ENCODE assay signal across 9 mouse cellular contexts in genomic region chr2:39006149-39006730, GRCm38 (mm10). TPM values are rescaled to one million over a fixed set of nuclear protein-coding genes. Genes with fewer than 3 reads are reported as not detected.
DNase-seq lines count a peak whose midpoint lies in the region; ATAC-seq and TF ChIP-seq lines count a peak whose summit lies in the region.
"Had no signal": no experiment of that assay in that cellular context is flagged by ENCODE, and none has a peak within 500 bp of the region (broad histone marks: within the 10 kb centered on the region; RNA-seq: fewer than 3 reads in every experiment).

No protein-coding gene starts in this region.

- no peak overlapping the region for H3K27ac ChIP-seq in heart, postnatal 0 days (ENCODE audit: low read depth)
- H3K27ac ChIP-seq in bone marrow macrophage, adult 2 months (ENCODE audit: insufficient read depth, low read depth, low read length), result no peak overlapping the region
- no peak overlapping the region for H3K27ac ChIP-seq in hindbrain, embryonic 13.5 days
- no peak overlapping the region for H3K27ac ChIP-seq in midbrain, embryonic 13.5 days

- no peak for TF ChIP-seq CTCF in heart, postnatal 0 days (IDR thresholded peaks at IDR 0.05; ENCODE audit: low read depth)
- TF ChIP-seq CTCF in bone marrow macrophage, adult 2 months (IDR thresholded peaks at IDR 0.05; ENCODE audit: low read depth, low read length), result no peak
- TF ChIP-seq CTCF in lung, adult 2 months (IDR thresholded peaks at IDR 0.05; ENCODE audit: insufficient read depth, low read length), result no peak

- TF ChIP-seq EP300 in heart, postnatal 0 days (IDR thresholded peaks at IDR 0.05; ENCODE audit: low read depth), result no peak

- no peak for TF ChIP-seq POLR2A in bone marrow macrophage, adult 2 months (IDR thresholded peaks at IDR 0.05; ENCODE audit: borderline replicate concordance, low read depth, low read length)
- TF ChIP-seq POLR2A in lung, adult 2 months (IDR thresholded peaks at IDR 0.05; ENCODE audit: borderline replicate concordance, extremely low read depth, low read depth, low read length), result no peak

- H3K9ac ChIP-seq in heart, postnatal 0 days (replicated peaks; ENCODE audit: low read depth, low read length), result no peak overlapping the region
- H3K9ac ChIP-seq in hindbrain, embryonic 13.5 days, result peak overlapping the region; percentile 74; the same call in 1 of the 2 replicates
- H3K9ac ChIP-seq in midbrain, embryonic 13.5 days (replicated peaks), result no peak overlapping the region

- peaks cover 21% of the 10 kb centered on the region; the same call in 1 of the 2 replicates for H3K4me1 ChIP-seq in heart, postnatal 0 days (ENCODE audit: control insufficient read depth, insufficient read depth)
- H3K4me1 ChIP-seq in bone marrow macrophage, adult 2 months (ENCODE audit: control insufficient read depth, insufficient read depth, low read length), result peaks cover 29% of the 10 kb centered on the region
- H3K4me1 ChIP-seq in hindbrain, embryonic 13.5 days (replicated peaks), result peaks cover 66% of the 10 kb centered on the region
- H3K4me1 ChIP-seq in midbrain, embryonic 13.5 days (replicated peaks), result peaks cover 66% of the 10 kb centered on the region
- peaks cover 22% of the 10 kb centered on the region for H3K4me1 ChIP-seq in lung, adult 2 months (ENCODE audit: control insufficient read depth, insufficient read depth, low read length)

- no peak overlapping the region for H3K4me3 ChIP-seq in heart, postnatal 0 days (ENCODE audit: low read depth, low read length)
- peak overlapping the region; percentile 95 for H3K4me3 ChIP-seq in bone marrow macrophage, adult 2 months (ENCODE audit: insufficient read depth, low read length)
- peak overlapping the region; percentile 61 for H3K4me3 ChIP-seq in hindbrain, embryonic 13.5 days
- H3K4me3 ChIP-seq in midbrain, embryonic 13.5 days (replicated peaks), result peak overlapping the region; percentile 80
- no peak overlapping the region for H3K4me3 ChIP-seq in lung, adult 2 months (replicated peaks; ENCODE audit: extremely low read depth, low read depth, low read length)

- peaks cover 26% of the 10 kb centered on the region for H3K36me3 ChIP-seq in heart, postnatal 0 days (replicated peaks; ENCODE audit: control insufficient read depth, insufficient read depth, low read length)
- H3K36me3 ChIP-seq in hindbrain, embryonic 13.5 days, result peaks cover 27% of the 10 kb centered on the region
- H3K36me3 ChIP-seq in midbrain, embryonic 13.5 days, result peaks cover 26% of the 10 kb centered on the region

- H3K4me2 ChIP-seq in heart, postnatal 0 days (ENCODE audit: low read depth, low read length), result peak overlapping the region; percentile 69
- peak overlapping the region; percentile 95 for H3K4me2 ChIP-seq in hindbrain, embryonic 13.5 days
- H3K4me2 ChIP-seq in midbrain, embryonic 13.5 days (replicated peaks), result peak overlapping the region; percentile 98

- H3K27me3 ChIP-seq in heart, postnatal 0 days (ENCODE audit: control insufficient read depth, insufficient read depth, low read length), result no peaks in the 10 kb centered on the region
- no peaks in the 10 kb centered on the region for H3K27me3 ChIP-seq in hindbrain, embryonic 13.5 days
- no peaks in the 10 kb centered on the region for H3K27me3 ChIP-seq in midbrain, embryonic 13.5 days

- no peak for DNase-seq in heart, postnatal 0 days (ENCODE audit: low spot score)
- no peak for DNase-seq in heart, adult 8-10 months (ENCODE audit: low spot score)
- no peak for DNase-seq in embryo, embryonic 10.5 days (ENCODE audit: low spot score)
- no peak for DNase-seq in gastrocnemius, postnatal 25 days
- DNase-seq in lung, adult 2 months, result no peak
- DNase-seq: gastrocnemius, postnatal 14 days had no signal

- no peak for ATAC-seq in heart, postnatal 0 days (ENCODE audit: insufficient read depth, low read depth)
- no peak for ATAC-seq in hindbrain, embryonic 13.5 days (ENCODE audit: low FRiP score)
- ATAC-seq in midbrain, embryonic 13.5 days, result no peak

- 85% methylated on average over 14 of the region's 14 CpGs for whole genome bisulfite sequencing in heart, postnatal 0 days
- 91% methylated on average over 14 of the region's 14 CpGs for WGBS in hindbrain, embryonic 13.5 days
- WGBS in midbrain, embryonic 13.5 days, result 93% methylated on average over 14 of the region's 14 CpGs
- 84% methylated on average over 14 of the region's 14 CpGs for WGBS in lung, adult 2 months

- no peaks in the 10 kb centered on the region for H3K9me3 ChIP-seq in heart, postnatal 0 days (replicated peaks; ENCODE audit: control insufficient read depth, low read length)
- no peaks in the 10 kb centered on the region for H3K9me3 ChIP-seq in hindbrain, embryonic 13.5 days
- H3K9me3 ChIP-seq in midbrain, embryonic 13.5 days, result no peaks in the 10 kb centered on the region

RNA-seq across cellular contexts. Expression of gene Rpl35, which starts 0.8 kb away (rescaled TPM):
- 54.2 and 56.4 TPM in 2 replicates for total RNA-seq in heart, postnatal 0 days (2014; rRNA removed; ENCODE audit: low replicate concordance)
- polyA plus RNA-seq in heart, postnatal 0 days (2015; fragmentation: Nextera tagmentation; extraction: Ambion mirVana), result 539 and 573 TPM in 2 replicates
- 100 to 1,000 TPM; 299 to 346 (median 322) TPM for total RNA-seq in heart, adult 8-10 months (2022)
- 194 and 204 TPM in 2 replicates for polyA plus RNA-seq in bone marrow macrophage, adult 2 months (2012; ENCODE audit: insufficient read depth, insufficient read length, missing spikeins)
- 721 and 760 TPM in 2 replicates for polyA plus RNA-seq in hindbrain, embryonic 13.5 days (2015; fragmentation: Nextera tagmentation; extraction: Ambion mirVana)
- polyA plus RNA-seq in midbrain, embryonic 13.5 days (2015; fragmentation: Nextera tagmentation; extraction: Ambion mirVana), result 740 and 763 TPM in 2 replicates
- 100 to 1,000 TPM; 239 to 257 TPM for total RNA-seq in gastrocnemius, postnatal 25 days (2021)
- 121 and 126 TPM in 2 replicates for polyA plus RNA-seq in lung, adult 2 months (2012; rRNA removed)

RNA-seq across cellular contexts. Expression of gene Arpc5l, which starts 1.1 kb away (rescaled TPM):
- 13.4 and 36.2 TPM in 2 replicates for total RNA-seq in heart, postnatal 0 days (2014; rRNA removed; ENCODE audit: low replicate concordance)
- polyA plus RNA-seq in heart, postnatal 0 days (2015; fragmentation: Nextera tagmentation; extraction: Ambion mirVana), result 83.0 and 87.2 TPM in 2 replicates
- total RNA-seq in heart, adult 8-10 months (2022), result 100 to 1,000 TPM in 3 of 4 experiments, 10 to 100 TPM in 1; 90.3 to 125 (median 106) TPM
- 39.2 and 46.2 TPM in 2 replicates for polyA plus RNA-seq in bone marrow macrophage, adult 2 months (2012; ENCODE audit: insufficient read depth, insufficient read length, missing spikeins)
- polyA plus RNA-seq in hindbrain, embryonic 13.5 days (2015; fragmentation: Nextera tagmentation; extraction: Ambion mirVana), result 135 TPM in 2 replicates
- 122 and 132 TPM in 2 replicates for polyA plus RNA-seq in midbrain, embryonic 13.5 days (2015; fragmentation: Nextera tagmentation; extraction: Ambion mirVana)
- 10 to 100 TPM; 91.4 to 91.7 TPM for total RNA-seq in gastrocnemius, postnatal 25 days (2021)
- polyA plus RNA-seq in lung, adult 2 months (2012; rRNA removed), result 27.7 and 28.3 TPM in 2 replicates

RNA-seq across cellular contexts. Expression of gene Wdr38, which starts 9.0 kb away (rescaled TPM):
- 0.08 TPM in 1 of 2 replicates, not detected in the other for total RNA-seq in heart, postnatal 0 days (2014; rRNA removed; ENCODE audit: low replicate concordance)
- 0.83 and 1.1 TPM in 2 replicates for polyA plus RNA-seq in heart, postnatal 0 days (2015; fragmentation: Nextera tagmentation; extraction: Ambion mirVana)
- under 1 TPM; 0.09 to 0.22 (median 0.13) TPM for total RNA-seq in heart, adult 8-10 months (2022)
- polyA plus RNA-seq in bone marrow macrophage, adult 2 months (2012; ENCODE audit: insufficient read depth, insufficient read length, missing spikeins), result 1.0 and 1.1 TPM in 2 replicates
- 1.8 and 1.9 TPM in 2 replicates for polyA plus RNA-seq in hindbrain, embryonic 13.5 days (2015; fragmentation: Nextera tagmentation; extraction: Ambion mirVana)
- 1.6 and 1.8 TPM in 2 replicates for polyA plus RNA-seq in midbrain, embryonic 13.5 days (2015; fragmentation: Nextera tagmentation; extraction: Ambion mirVana)
- total RNA-seq in gastrocnemius, postnatal 25 days (2021), result under 1 TPM; 0.13 to 0.20 TPM
- 4.4 and 4.5 TPM in 2 replicates for polyA plus RNA-seq in lung, adult 2 months (2012; rRNA removed)

RNA-seq across cellular contexts. Expression of gene Golga1, which starts 59.1 kb away (rescaled TPM):
- total RNA-seq in heart, postnatal 0 days (2014; rRNA removed; ENCODE audit: low replicate concordance), result 7.7 and 12.4 TPM in 2 replicates
- polyA plus RNA-seq in heart, postnatal 0 days (2015; fragmentation: Nextera tagmentation; extraction: Ambion mirVana), result 19.2 and 21.2 TPM in 2 replicates
- total RNA-seq in heart, adult 8-10 months (2022), result 10 to 100 TPM; 12.0 to 15.7 (median 14.1) TPM
- polyA plus RNA-seq in bone marrow macrophage, adult 2 months (2012; ENCODE audit: insufficient read depth, insufficient read length, missing spikeins), result 19.3 and 20.1 TPM in 2 replicates
- 35.4 and 35.5 TPM in 2 replicates for polyA plus RNA-seq in hindbrain, embryonic 13.5 days (2015; fragmentation: Nextera tagmentation; extraction: Ambion mirVana)
- 36.1 and 38.5 TPM in 2 replicates for polyA plus RNA-seq in midbrain, embryonic 13.5 days (2015; fragmentation: Nextera tagmentation; extraction: Ambion mirVana)
- 10 to 100 TPM in 1 of 2 experiments, 1 to 10 TPM in 1; 9.1 to 11.0 TPM for total RNA-seq in gastrocnemius, postnatal 25 days (2021)
- 7.5 and 10.2 TPM in 2 replicates for polyA plus RNA-seq in lung, adult 2 months (2012; rRNA removed)

Comparison
In these comparisons a context has a peak if more than half of its experiments do, and no peak if none do; other contexts are left out.
1. H3K4me3 ChIP-seq: peak in bone marrow macrophage, adult 2 months (single experiment), hindbrain, embryonic 13.5 days (single experiment) and midbrain, embryonic 13.5 days (single experiment); none in heart, postnatal 0 days (single experiment) and lung, adult 2 months (single experiment).
2. Peak in every context shown above with its lines, with median percentiles within 50 percentile points of each other: H3K4me2 ChIP-seq.